Mouse (Mus musculus) T-helper 2 cell (primary cell): Measurements from ENCODE around the gene Mansc1.

Experiments
- in situ Hi-C: fragments of 300-600 bp; cut with MboI, MseI; formaldehyde crosslinking; loops from one replicate; pipeline ENCODE4 v1.15.1; 2025; ENCODE audit warnings: high pct_unique_total_duplicates

The Mansc1 gene

GRCm38 (mm10) chr6:134639900-134640299, 7.6 kb upstream of the Mansc1 start:
- in situ Hi-C loops, result no loop called here

DNA sequence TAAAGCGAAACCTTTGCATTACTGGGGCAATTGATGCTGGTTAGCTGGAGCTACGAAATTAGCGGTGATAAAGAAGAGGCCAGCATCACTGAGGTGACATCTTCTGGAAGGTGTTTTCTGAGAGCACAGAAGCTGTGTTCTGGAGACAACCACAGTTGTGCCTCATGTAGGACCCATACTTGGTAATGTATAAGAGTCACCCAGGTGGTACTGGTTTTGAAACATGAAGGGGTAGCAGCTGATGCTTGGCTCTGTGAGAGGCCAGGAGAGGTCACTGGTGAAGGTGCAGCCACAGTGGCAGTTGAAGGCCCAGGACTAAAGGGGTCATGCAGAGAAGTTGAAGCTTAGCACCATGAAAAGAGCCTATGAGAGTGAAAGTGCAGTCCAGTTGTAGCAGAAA, 6.9 kb upstream of the Mansc1 start, which contains the start of gene Borcs5:
Borcs5 (plus strand) TSS at position 301 of the 400 bp plus-strand sequence.
- in situ Hi-C loops, result no loop called here

GRCm38 (mm10) chr6:134636476-134636875, 4.2 kb upstream of the Mansc1 start:
- in situ Hi-C loops, result no loop called here

DNA sequence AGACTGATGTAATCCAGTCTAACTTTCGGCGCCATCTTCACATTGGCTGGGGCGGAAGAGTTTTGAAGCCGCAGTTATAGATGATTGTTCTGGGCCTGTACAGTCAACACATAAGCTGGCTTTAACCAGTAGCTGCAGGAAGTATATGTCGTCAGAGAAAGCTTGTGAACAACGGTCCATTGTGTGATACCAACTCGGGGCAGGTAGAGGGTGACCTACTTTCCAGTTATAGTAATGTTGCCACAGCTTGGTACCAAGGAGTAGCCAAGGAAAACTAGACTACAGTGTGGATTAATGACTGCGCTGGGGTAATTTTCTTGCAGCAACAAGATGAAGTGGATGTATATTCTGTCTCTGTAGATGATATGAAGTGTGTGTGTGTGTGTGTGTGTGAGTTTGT, 1.3 kb upstream of the Mansc1 start:
- in situ Hi-C loops, result no loop called here

GRCm38 (mm10) chr6:134632756-134633155, 468 bp upstream of the Mansc1 start:
- in situ Hi-C loops, result no loop called here

- in situ Hi-C loops, result no loop called here
These were observed 1.8 kb downstream of the Mansc1 start for GRCm38 (mm10) chr6:134630447-134630846.

DNA sequence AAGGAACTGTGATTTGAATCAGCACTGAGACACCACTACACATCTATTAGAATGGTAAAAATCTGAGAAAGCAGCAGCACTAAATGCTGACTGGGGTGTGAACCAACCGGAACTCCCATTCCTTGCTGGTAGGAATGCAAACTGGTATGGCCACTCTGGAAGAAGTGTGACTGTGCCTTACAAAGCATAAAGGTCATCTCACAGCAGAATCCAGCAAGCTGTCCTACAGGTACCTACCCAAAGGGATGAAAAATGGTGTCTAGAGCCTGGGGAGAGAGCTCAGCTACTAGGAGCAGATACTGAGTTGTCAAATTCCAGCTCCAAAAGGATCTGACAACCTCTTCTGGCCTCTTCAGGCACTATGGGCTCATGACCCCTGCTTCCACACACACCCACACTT, 5.7 kb downstream of the Mansc1 start:
- in situ Hi-C loops, result no loop called here

- in situ Hi-C loops, result no loop called here
These were observed 6.9 kb downstream of the Mansc1 start for GRCm38 (mm10) chr6:134625431-134625830.

GRCm38 (mm10) chr6:134621552-134621949, 10.7 kb downstream of the Mansc1 start:
- in situ Hi-C loops, result loop anchor here (25.0 kb wide), 1 partner anchor 909 kb away; no protein-coding TSS in a partner anchor

GRCm38 (mm10) chr6:134620846-134621551, 11.3 kb downstream of the Mansc1 start:
- in situ Hi-C loops, result loop anchor here (25.0 kb wide), 1 partner anchor 909 kb away; no protein-coding TSS in a partner anchor

DNA sequence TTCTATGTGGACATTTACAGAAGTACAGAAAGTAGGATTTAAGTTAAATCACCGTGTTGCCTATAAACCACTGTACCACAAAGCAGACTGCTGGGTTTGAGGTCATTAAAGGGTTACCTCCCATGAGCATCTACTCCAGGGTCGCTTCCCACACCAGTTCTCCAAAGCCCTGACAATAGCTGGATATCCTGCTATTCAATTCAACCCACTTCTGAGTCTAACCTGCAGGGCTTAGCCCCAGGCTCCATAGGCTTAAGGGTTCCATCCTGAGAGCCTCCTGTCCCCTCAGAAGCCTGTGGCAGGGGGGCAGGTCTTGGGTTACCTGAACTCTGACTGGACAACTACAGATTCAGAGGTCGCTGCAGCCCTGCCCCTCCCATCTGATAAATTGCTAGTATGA, 12.2 kb downstream of the Mansc1 start:
- in situ Hi-C loops, result loop anchor here (25.0 kb wide), 1 partner anchor 908 kb away; no protein-coding TSS in a partner anchor

DNA sequence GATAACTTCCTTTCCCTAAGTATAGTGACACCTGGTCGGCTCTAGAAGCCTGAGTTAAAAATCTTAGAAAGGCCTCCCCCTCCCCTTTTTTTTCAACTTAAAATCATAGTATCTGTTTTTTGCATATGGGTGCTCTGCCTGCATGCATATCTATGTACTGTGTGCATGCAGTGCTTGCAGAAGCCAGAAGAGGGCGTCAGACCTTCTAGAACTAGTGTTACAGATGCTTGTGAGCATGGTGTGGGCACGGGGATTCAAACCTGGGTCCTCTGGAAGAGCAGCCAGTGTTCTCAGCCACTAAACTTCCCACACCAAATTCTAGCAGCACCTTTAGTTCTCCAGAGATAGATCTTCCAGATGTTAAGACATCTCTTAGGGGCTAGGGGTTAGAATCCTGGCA, 14.7 kb downstream of the Mansc1 start:
- in situ Hi-C loops, result loop anchor here (5.0 to 25.0 kb wide), 3 partner anchors 190 to 905 kb away; no protein-coding TSS in a partner anchor

DNA sequence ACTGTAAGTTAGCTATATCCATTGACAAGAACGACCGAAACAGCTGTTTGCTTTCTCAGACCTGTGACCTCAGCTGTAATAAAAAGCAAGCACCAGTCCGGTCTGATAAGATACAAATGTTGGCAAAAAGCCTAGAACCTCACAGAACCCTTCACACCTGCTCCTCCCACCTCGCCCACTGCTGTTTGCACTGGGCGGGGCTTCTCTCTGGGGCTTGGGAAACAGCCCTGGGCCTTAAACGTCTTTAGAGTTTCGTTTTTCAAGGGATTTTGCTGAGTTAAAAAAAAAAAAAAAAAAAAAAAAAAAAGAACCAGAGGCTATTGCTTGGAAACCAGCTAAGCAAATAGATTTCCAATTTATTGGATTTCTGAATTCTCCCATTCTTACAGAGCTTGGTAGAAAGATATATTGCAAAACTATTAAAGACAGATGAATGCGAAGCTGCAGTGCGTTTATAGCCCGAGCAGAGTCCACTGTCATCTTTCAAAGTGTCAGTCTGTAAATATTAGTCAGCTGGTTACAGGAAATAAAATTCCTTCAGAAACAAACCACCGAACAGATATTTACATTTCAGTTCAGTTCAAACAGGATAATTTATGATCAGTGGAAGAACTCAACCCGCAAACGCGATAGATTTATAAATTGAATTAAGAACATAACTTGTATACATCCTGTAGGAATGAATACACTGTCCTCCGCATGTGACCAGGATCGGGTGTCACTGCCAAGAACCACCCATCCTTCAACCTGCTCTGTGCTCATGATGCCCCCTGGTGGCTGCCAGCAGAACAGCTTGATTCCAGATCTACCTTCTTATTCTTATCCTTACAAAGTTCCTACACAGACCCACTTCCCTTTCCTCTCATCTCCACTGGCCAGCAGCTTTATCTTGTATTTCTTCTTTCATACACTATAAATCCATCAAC, 17.3 kb downstream of the Mansc1 start:
- in situ Hi-C loops, result loop anchor here (5.0 to 25.0 kb wide), 3 partner anchors 188 to 903 kb away; no protein-coding TSS in a partner anchor

GRCm38 (mm10) chr6:134614322-134614721, 18.0 kb downstream of the Mansc1 start:
- in situ Hi-C loops, result loop anchor here (25.0 kb wide), 1 partner anchor 902 kb away; no protein-coding TSS in a partner anchor

- in situ Hi-C loops, result loop anchor here (25.0 kb wide), 1 partner anchor 900 kb away; no protein-coding TSS in a partner anchor
These were observed 20.4 kb downstream of the Mansc1 start for GRCm38 (mm10) chr6:134611896-134612295.

GRCm38 (mm10) chr6:134610380-134610779, 21.9 kb downstream of the Mansc1 start:
- in situ Hi-C loops, result loop anchor here (25.0 kb wide), 1 partner anchor 898 kb away; no protein-coding TSS in a partner anchor

DNA sequence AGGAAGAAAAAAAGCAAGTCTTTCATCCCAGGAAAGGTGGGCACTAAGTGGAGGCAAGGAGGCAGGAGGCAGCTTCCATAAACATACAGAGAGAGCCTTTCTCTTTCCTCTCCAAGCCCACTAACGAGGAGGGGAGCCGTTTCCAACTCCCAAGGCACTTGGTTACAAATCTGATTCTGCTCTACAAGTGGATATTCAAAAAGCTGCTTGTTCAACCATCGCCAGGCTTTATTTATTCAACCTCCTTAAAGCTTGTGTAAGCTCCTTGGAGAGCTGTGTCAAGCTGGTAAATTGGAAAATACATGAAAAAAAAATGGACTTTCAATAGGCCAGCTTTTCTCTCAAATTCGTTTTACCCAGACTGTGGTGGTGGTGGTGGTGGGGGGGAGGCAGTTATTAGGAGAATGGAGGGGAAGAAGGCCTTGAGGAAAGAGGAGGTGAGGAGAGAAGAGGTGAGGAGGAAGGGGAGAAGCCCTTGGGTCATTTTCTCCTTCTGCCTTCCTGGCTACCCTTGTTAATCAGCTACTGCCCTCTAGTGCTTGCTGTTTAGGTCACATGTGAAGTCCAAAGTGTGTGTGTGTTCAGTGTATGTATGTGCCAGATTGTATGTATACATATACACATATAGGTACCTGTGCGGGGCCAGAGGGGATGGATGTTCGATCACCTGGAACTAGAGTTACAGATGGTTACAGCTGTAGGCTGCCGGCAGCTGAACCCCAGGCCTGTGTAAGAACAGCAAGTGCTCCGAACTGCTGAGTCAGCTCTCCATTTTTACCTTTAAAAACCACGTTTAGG, 25.1 kb downstream of the Mansc1 start:
- in situ Hi-C loops, result loop anchor here (25.0 kb wide), 1 partner anchor 895 kb away; no protein-coding TSS in a partner anchor

- in situ Hi-C loops, result loop anchor here (25.0 kb wide), 1 partner anchor 894 kb away; no protein-coding TSS in a partner anchor
These were observed 25.7 kb downstream of the Mansc1 start for GRCm38 (mm10) chr6:134606540-134606939.

GRCm38 (mm10) chr6:134605196-134605595, 27.1 kb downstream of the Mansc1 start:
- in situ Hi-C loops, result loop anchor here (25.0 kb wide), 1 partner anchor 893 kb away; no protein-coding TSS in a partner anchor

DNA sequence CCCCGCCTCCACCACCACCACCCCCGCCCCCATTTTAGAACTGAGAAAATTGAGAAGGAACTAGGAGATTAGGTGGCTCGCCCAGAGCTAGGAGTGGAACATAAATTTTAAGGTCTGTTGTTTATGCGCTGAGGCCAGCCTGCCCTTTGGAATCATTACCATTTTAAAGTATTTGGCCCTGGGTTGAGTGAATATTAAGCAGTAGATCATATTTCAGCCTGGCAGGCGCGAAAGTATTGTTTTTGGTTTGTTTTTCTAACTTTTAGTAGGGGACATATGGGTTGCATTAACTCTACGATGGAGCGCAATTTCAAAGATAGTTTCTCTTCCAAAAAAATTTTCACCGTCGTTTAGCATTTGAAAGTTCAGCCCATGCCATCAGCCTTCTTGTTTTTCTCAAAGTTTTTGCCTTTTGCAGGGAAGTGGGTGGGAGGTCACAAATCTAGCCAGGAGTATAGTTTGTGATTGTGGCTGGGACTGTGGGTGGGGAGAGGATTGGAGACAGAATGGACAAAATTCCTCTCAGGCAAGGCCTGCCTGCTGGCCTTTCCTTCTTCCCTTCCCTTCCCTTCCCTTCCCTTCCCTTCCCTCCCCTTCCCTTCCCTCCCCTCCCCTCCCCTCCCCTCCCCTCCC, 29.8 kb downstream of the Mansc1 start:
- in situ Hi-C loops, result loop anchor here (25.0 kb wide), 1 partner anchor 890 kb away; no protein-coding TSS in a partner anchor
